Mouse (Mus musculus) heart, embryonic 10.5 days (tissue): ENCODE data around the gene Slfn8. TPM values are rescaled to one million over a fixed set of nuclear protein-coding genes. Genes with fewer than 3 reads are reported as not detected.

Experiments used
- microRNA-seq: library from miRNA; unstranded; fragments of <30 nt; microRNA quantifications from one replicate; pipeline ENCODE4, GENCODE M21; 2017
- polyA plus RNA-seq: library from polyadenylated mRNA; unstranded; fragments of >200 nt; fragmentation: Nextera tagmentation; extraction: Ambion mirVana; gene quantifications from 2 replicates; pipeline ENCODE4 v1.2.1, GENCODE M21; 2016

Slfn8 gene
- polyA plus RNA-seq, 1 experiment from 2014 or later, result 0.04 TPM

Small RNAs within 50 kb of the gene (microRNA-seq; reads per million reads assigned to microRNA genes)
- gene Gm27598, result not detected
- not detected for gene Mir7679

Other genes starting within 250 kb of the Slfn8 start
- 31.8 and 32.4 TPM in 2 replicates for gene Lig3, start 239.7 kb downstream of the Slfn8 start, polyA plus RNA-seq
- 7.5 and 7.9 TPM in 2 replicates for gene Rffl, start 149.6 kb downstream of the Slfn8 start, polyA plus RNA-seq
- gene Rad51d, start 130.2 kb downstream of the Slfn8 start, polyA plus RNA-seq, result 14.2 and 16.6 TPM in 2 replicates
- 0.06 and 0.11 TPM in 2 replicates for gene Fndc8, start 128.7 kb downstream of the Slfn8 start, polyA plus RNA-seq
- 29.1 and 37.7 TPM in 2 replicates for gene Nle1, start 112.4 kb downstream of the Slfn8 start, polyA plus RNA-seq
- 185 and 294 TPM in 2 replicates for gene Unc45b, start 110.3 kb downstream of the Slfn8 start, polyA plus RNA-seq
- 0.35 and 0.86 TPM in 2 replicates for gene Slfn5, start 69.5 kb downstream of the Slfn8 start, polyA plus RNA-seq
- gene Slfn9, start 29.0 kb downstream of the Slfn8 start, polyA plus RNA-seq, result 12.6 and 17.8 TPM in 2 replicates
- gene Slfn2, start 44.3 kb upstream of the Slfn8 start, polyA plus RNA-seq, result 1.3 and 1.5 TPM in 2 replicates
- not detected in 2 replicates for gene Slfn1, start 96.0 kb upstream of the Slfn8 start, polyA plus RNA-seq
- not detected in 2 replicates for gene Slfn4, start 154.4 kb upstream of the Slfn8 start, polyA plus RNA-seq
- gene Slfn3, start 170.5 kb upstream of the Slfn8 start, polyA plus RNA-seq, result 0.49 and 0.99 TPM in 2 replicates